Mouse (Mus musculus) thymus, adult 2 months (tissue): ENCODE data around the gene Gm49510. TPM values are rescaled to one million over a fixed set of nuclear protein-coding genes. Genes with fewer than 3 reads are reported as not detected.

Experiments used
- DNase-seq: peaks from one replicate; pipeline ENCODE4 v3.0.0; 2021
- H3K27ac ChIP-seq: fragments of 200-500 bp; 2 replicates; pipeline ENCODE4 v1.5.1; 2012; ENCODE audit warnings: low read length, control low read depth; ENCODE audit not compliant: control insufficient read depth, insufficient read depth
- H3K27me3 ChIP-seq: fragments of 200-500 bp; 2 replicates; pipeline ENCODE4 v1.6.1; 2012; ENCODE audit warnings: mild to moderate bottlenecking, low read length, moderate library complexity, mixed read lengths; ENCODE audit not compliant: control insufficient read depth, insufficient read depth
- H3K36me3 ChIP-seq: fragments of 200-500 bp; 2 replicates; pipeline ENCODE4 v1.6.1; 2012; ENCODE audit warnings: mild to moderate bottlenecking, low read length, moderate library complexity; ENCODE audit not compliant: control insufficient read depth, insufficient read depth
- H3K4me1 ChIP-seq: fragments of 200-500 bp; replicated peaks from 2 replicates; pipeline ENCODE4 v1.6.1; 2012; ENCODE audit warnings: low read length; ENCODE audit not compliant: control insufficient read depth, insufficient read depth
- H3K4me3 ChIP-seq: fragments of 200-500 bp; 2 replicates; pipeline ENCODE4 v1.5.1; 2012; ENCODE audit warnings: mild to moderate bottlenecking, low read length, control low read depth, moderate library complexity; ENCODE audit not compliant: control insufficient read depth, insufficient read depth
- CTCF ChIP-seq: fragments of 200-500 bp; IDR thresholded peaks from 2 replicates; pipeline ENCODE4 v1.5.1; 2012; ENCODE audit warnings: mild to moderate bottlenecking, control low read depth, low read length, moderate library complexity, borderline replicate concordance; ENCODE audit not compliant: control insufficient read depth, poor library complexity, insufficient read depth; ENCODE audit errors: extremely low read depth
- POLR2A ChIP-seq: fragments of 200-500 bp; IDR thresholded peaks from 2 replicates; pipeline ENCODE4 v1.6.1; 2012; ENCODE audit warnings: mild to moderate bottlenecking, low read length, control low read depth, moderate library complexity; ENCODE audit not compliant: control insufficient read depth, poor library complexity, insufficient read depth; ENCODE audit errors: extremely low read depth
- WGBS: fragments of 180-500 bp; shearing (Covaris S2); methylation state at CpG from one replicate; pipeline ENCODE4 v1.1.7; 2018; 5-methylcytosine and 5-hydroxymethylcytosine counted together
- polyA plus RNA-seq: library from polyadenylated mRNA; depleted of rRNA; stranded (reverse); fragments of >200 nt; gene quantifications from 2 replicates; pipeline ENCODE4 v1.2.3, GENCODE M21; 2012

Gene Gm49510
- polyA plus RNA-seq, 1 experiment, result 0.08 TPM

DNA sequence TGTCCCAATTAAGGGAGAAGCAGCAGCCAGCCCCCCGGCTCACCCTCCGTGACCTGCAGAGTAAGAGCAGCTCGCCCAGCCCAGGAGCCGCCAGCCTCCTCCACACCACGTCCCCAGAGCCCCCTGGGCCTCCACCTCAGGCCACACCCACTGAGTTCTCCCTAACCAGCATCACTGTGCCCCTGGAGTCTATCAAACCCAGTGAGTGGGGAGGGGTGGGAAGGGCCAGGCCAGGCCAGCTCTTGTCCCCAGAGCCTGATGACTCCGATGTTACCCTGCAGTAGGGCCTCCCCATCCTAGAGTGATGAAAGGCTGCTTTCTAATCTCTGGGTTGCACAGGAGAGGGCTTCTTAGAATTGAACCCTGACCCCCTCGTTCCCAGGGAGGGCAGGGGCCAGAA is 7.0 kb upstream of the Gm49510 start:
- WGBS, result 89% methylated on average over 7 of the region's 7 CpGs
- DNase-seq, result no peak

DNA sequence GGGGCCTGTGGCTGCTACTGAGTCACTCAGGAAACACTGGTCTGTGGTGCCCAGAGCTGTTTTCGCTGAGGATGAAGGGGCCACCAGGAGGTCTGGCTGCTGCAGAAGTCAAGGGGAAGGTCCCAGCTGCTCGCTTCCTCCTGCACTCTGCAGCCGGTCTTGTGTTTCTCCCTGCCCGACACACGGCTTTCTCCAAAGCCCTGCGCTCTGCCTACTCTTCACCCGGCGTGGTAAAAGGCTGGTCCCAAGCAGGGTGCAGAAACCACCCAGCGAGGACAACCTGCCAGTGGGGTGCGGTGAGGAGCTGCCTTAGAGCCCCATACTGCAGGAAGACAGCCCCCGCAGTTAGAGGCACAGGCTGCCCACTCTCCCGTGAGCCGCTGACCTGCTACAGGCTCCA is 4.7 kb upstream of the Gm49510 start:
- Histone ChIP-seq H3K36me3 (peaks cover 16% of the 10 kb centered on the region; the same call in 1 of the 2 replicates), H3K27ac (peak overlapping the region; percentile 62; the same call in 1 of the 2 replicates), H3K4me1 (peaks cover 57% of the 10 kb centered on the region), H3K4me3 (peak overlapping the region; percentile 6), H3K27me3 (no peaks in the 10 kb centered on the region)
- DNase-seq, result peak; percentile 45
- WGBS, result 8% methylated on average over 13 of the region's 13 CpGs
- no peak for TF ChIP-seq POLR2A
- no peak for TF ChIP-seq CTCF

More for the DNA sequence above, 7.0 kb upstream of the Gm49510 start:
- H3K4me1 ChIP-seq, result peaks cover 40% of the 10 kb centered on the region
- no peaks in the 10 kb centered on the region for H3K27me3 ChIP-seq
- no peak for TF ChIP-seq CTCF
- no peak for TF ChIP-seq POLR2A
- no peak overlapping the region for H3K27ac ChIP-seq
- no peak overlapping the region for H3K4me3 ChIP-seq
- H3K36me3 ChIP-seq, result peaks cover 28% of the 10 kb centered on the region

DNA sequence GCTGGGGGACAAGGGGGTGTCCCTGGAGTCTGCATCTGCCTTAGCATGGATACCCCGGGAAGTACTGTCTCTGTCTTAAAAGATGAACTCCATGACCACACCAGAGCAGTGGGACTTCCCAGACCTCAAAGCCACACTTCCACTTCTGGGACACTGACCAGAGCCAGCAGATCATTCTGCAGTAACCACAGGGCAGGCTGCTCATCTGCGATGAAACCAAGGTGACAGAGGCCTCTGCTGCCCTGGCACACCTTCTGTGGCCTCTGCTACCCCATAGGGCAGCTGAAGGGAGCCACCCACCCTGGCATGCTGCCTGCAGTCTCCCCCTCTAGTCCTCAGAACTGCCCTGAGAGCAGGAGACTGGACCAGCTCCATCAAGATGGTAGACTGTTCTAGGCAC is 3.7 kb upstream of the Gm49510 start:
- Histone ChIP-seq H3K4me1 (peaks cover 63% of the 10 kb centered on the region), H3K27me3 (no peaks in the 10 kb centered on the region), H3K27ac (peak overlapping the region; percentile 62; the same call in 1 of the 2 replicates), H3K36me3 (peaks cover 16% of the 10 kb centered on the region; the same call in 1 of the 2 replicates), H3K4me3 (no peak overlapping the region)
- DNase-seq, result no peak
- 20% methylated on average over 2 of the region's 2 CpGs for WGBS
- TF ChIP-seq POLR2A, result no peak
- TF ChIP-seq CTCF, result no peak

DNA sequence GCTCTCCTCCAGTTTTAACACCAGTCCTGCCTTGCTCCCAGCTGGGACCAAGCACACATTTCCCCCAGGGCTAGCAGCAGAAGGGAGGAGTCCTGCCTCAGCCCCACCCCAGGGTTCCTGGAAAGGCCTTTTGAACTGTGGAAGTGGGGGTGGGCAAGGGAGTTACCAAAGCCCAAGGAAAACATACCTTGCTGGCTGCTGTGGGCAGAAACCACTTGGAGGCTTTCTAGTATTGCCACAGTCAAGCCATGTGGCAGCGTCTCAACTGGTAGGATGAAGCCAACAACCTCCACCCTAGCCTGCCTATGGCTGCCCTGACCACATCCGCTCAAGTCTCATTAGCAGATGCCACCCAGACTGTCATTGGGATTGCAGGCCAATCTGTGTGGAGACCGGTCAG is 3.3 kb upstream of the Gm49510 start:
- peak; percentile 45 for DNase-seq
- Histone ChIP-seq H3K36me3 (peaks cover 13% of the 10 kb centered on the region; the same call in 1 of the 2 replicates), H3K27me3 (no peaks in the 10 kb centered on the region), H3K27ac (peak overlapping the region; percentile 62; the same call in 1 of the 2 replicates), H3K4me1 (peaks cover 67% of the 10 kb centered on the region), H3K4me3 (no peak overlapping the region)
- TF ChIP-seq CTCF, result no peak
- no peak for TF ChIP-seq POLR2A
- WGBS, result 11% methylated on average over 3 of the region's 3 CpGs

DNA sequence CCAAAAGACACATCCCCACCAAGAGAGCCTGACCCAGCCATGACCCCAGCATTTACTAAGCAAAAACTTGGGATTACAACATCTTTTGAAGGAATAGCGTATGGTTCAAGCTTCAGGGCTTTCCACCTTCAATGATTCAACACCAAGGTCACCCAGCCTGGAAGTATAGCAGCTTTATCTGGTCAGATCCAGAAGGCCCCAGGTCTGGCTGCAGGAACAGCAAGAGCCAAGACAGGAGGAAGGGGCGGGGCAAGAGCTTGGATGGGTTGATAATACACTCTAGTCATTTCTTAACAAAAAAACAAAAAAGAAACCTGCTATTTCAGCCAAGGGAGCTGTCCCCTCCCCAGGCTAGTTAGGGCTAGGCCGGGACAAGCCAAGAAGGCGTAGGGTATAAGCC is 2.0 kb upstream of the Gm49510 start:
- Histone ChIP-seq H3K4me3 (no peak overlapping the region), H3K27me3 (no peaks in the 10 kb centered on the region), H3K4me1 (peaks cover 72% of the 10 kb centered on the region), H3K36me3 (peaks cover 1% of the 10 kb centered on the region; the same call in 1 of the 2 replicates), H3K27ac (peak overlapping the region; percentile 8; the same call in 1 of the 2 replicates)
- no peak for DNase-seq
- 95% methylated on average over 4 of the region's 4 CpGs for WGBS
- TF ChIP-seq POLR2A (no peak), CTCF (no peak)

DNA sequence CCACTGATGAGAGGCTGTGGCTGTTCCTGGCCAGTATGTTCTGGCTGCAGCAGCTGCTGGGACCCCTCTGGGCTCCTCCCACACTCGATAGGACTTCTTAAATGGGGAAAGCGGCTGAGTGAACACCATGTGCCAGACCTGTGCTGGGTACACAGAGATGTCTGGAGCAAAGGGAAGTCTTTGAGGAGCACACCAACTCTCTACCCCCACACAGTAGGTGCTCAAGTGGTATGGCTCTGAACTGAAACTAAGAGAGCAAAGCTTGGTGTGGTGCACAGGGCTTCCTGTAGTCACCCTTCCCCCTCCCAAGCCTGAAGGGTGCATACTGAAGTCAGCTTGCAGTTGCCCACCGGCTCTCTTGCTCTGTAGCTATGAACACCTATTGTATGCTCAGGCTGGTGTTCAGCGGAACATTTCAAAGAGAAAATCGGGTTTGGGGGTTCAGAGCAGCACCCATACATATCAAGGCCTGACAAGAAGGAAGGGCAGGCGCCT is 913 bp upstream of the Gm49510 start:
- peak overlapping the region; percentile 92 for H3K27ac ChIP-seq
- DNase-seq, result peak; percentile 74

More for the DNA sequence above, 913 bp upstream of the Gm49510 start:
- TF ChIP-seq CTCF (no peak), POLR2A (no peak)
- Histone ChIP-seq H3K4me1 (peaks cover 72% of the 10 kb centered on the region), H3K36me3 (no peaks in the 10 kb centered on the region), H3K4me3 (peak overlapping the region; percentile 87), H3K27me3 (no peaks in the 10 kb centered on the region)
- 3% methylated on average over 6 of the region's 6 CpGs for WGBS
